Mouse (Mus musculus) adrenal gland, postnatal 25 days (tissue): ENCODE results near the gene Cd79b. TPM values are rescaled to one million over a fixed set of nuclear protein-coding genes. Genes with fewer than 3 reads are reported as not detected.

Source experiments
- DNase-seq: peaks from one replicate; pipeline ENCODE4 v3.0.0; 2021; ENCODE audit warnings: mixed read lengths
- total RNA-seq: library from RNA; stranded (reverse); gene quantifications from 2 replicates; pipeline ENCODE4 v1.2.3, GENCODE M21; 2021

Cd79b gene
- total RNA-seq, 1 experiment from 2014 or later: 1.4 TPM

DNA sequence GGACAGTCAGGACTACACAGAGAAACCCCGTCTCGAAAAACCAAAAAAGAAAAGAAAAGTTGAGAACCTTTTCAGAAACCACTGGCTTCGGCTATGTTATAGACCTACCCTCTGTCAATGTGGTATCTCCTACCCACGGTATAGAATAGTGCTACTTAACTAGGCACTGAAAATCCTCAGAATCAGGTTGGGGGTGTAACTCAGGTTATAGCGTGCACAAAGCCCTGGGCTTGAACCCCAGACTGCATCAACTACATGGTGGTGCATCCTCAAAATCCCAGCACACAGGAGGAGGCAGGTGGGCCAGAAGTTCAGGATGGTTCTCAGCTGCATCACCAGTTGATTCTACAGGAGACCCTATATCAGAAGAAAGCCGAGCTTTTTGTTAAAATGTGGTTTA is 40.8 kb downstream of the Cd79b start:
- DNase-seq: no peak

DNA sequence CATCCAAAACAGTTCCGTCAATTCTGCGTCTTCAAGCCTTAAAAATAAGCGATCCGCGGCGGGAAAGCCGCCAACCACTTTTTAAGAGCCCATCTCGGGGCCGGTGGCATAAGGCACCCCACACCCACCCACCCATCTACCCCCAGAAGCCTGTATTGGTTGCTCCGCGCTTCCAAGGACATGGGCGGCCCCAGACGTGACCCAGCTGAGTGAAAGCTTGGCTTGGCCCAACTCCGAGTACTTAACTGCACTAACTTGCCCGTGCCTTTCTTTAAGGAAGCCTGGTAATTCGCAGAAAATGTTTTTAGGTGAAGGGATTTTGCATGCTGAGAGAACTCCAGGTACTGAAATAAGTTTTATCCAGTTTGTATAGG is 41.3 kb downstream of the Cd79b start:
- no peak for DNase-seq

DNA sequence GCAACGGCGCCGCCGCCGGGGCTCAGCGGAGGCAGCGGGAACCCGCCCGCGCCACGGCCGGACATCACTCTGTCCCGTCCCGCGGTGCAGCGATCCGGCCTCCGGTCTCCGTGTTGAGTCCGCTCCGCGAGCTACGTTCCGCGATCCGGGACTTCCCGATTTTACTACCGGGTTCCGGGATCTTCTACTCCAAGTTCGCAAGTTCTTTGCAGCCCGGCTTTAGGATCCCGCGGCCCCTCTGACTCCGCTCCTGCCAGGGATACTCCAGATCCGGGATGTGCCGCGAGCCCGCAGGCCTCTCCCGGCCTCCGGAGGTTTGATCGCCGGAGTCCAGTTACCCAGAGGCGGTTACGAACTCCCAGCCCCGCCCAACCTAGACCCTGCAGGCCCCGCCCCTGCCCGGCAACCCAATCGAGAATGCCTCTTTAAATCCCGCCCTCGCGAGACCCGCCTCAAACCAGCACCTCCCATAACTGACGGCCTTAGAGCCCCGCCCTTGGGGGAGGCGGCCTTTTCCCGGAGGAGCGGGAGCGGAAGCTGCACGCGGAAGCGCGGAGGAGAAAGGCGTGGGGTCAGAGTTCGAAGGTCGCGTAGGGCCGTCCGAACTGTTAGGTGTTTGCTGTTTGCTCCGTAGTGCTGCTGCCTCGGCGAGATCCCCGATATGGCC is 41.8 kb downstream of the Cd79b start, which contains the start of gene Smarcd2:
Smarcd2 (minus strand) TSS at position 329 of the 667 bp plus-strand sequence.
- DNase-seq: peak; percentile 99

DNA sequence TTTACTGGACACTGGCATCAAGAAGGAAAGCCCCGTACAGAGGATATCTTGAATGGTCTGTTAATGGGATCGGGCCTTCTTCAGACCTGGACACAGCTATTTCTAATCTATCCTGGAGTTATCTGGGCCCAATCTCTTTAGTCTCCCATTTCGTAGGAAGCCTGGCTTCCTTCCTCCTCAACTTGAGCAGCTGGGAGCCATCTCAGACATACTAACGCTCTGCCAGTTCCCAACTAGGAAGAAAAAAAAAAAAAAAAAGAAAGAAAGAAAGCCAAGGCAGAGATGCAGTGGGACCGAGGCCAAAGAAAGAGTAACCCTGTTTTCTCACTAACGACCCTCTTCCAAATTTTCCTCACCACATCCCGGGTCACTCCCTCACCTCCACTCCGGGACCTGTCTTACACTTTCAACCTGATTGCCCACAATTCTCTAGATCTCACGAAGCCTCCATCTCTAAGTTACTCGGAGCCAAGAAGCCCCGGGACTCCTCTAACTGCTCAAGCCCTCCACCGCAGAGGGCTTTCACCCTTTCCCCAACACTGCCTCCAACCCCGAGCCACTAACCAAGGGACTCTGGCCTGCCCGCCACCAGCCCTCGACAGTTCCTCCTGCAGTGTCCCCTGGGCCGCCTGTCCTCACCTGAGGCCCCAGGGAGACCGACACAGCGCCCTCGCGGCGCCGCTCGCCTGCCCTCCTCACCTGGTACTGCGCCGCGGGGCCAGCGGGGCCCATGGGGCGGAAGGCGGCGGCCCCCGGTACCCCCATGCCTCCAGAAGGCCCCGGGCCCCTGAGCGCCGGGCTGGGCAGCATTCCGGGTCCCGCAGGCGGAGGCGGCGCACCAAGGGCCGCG is 42.5 kb downstream of the Cd79b start:
- peak; percentile 53 for DNase-seq

DNA sequence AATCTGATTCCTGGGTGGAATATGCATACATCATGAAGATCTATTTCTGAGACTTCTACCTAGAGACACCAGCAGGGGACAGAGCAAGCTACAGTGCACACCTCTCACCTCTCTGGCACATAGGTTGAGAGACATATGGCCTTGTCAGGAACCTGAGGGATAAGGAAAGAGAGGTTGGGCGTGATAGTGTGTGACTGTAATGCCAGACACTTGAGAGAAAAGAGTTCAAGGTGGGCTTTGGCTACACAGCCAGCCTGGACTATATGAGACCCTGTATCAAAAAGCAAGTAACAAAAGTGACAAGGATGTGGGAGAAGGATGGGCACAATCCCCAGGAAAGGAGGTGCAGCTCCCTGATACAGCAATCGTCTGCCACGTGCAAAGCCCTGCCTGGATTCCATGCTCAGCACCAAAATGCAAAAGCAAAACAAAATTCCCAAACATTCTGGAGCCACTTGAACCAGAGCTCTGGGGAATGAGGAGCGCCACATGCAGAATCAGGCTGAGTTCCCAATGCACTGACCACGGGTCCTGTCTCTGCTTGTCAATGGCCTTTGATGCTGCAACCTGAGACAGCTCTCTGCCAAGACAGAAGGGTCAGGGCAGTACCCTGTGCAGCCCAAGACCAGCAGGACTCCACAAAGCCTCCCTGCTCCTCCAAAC is 43.3 kb downstream of the Cd79b start:
- DNase-seq: no peak

DNA sequence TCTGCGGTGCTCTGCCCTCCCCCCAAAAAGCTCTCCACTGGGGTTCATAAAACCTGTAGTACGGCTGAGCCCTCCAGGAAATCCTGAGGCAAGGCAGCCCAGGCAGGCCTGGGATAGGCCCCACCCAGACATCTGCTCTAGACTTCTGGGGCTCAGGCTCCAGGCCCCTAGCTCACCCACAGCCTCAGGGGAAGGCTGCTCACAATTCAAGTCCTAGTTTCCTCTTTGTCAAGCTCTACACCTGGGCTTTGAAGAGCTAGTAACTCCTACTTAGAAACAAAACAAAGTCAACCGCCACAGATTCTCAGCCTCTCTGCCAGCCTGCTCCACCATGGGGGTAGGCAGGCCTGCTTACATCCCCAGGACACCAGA is 45.5 kb downstream of the Cd79b start:
- DNase-seq: no peak

DNA sequence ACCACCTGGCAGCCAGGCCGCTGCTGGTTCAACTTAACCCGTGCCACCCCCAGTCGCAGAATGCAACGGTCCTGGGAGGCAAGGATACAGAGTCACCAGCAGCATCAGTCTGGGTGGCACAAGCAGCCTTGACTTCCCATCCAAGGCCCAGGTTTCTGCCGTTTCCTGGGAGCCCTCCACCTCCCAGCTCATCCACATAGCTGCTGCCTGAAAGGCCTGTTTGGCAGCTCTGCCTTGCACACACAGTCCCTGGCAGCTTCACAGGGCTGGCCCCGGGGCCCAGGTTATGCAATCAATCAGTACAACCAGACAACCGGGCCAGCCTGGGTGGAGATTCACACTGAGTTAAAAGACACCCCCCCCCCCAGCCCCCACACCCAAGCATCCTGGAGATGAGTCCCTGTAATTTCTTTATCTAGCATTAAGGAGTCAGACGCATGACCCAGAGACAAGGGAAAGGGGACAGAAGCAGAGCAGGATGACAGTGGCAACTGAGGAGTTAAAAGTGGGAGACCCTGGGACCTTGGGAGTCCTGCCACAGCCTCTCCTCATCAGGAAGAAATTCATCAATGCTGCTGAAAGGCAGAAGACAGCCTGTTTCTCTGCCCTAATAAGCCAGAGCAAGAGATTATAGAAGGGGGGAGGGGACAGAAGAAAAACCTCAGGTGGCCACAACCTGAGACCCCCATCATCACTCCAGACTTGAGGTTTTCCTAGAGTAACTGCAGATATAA is 46.1 kb downstream of the Cd79b start:
- DNase-seq: peak; percentile 82

DNA sequence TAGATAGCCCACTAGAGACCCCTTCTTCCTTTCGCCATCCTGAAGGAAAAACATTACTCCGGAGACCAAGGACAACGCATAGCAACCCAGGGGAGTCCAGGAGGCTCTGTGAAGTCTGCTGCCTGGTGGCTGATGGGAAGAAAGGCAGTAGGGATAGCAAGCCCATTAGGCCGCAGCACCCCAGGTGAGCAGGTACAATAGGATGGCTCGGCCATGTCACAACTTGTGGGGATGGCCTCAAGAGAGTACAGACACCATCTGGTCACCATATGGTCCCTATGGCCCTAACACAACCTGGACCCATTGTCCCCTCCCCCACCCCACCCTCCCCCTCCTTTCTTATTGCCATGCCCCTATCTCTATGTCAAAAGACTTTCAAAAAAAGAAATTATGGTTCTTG is 46.7 kb downstream of the Cd79b start:
- DNase-seq: no peak

DNA sequence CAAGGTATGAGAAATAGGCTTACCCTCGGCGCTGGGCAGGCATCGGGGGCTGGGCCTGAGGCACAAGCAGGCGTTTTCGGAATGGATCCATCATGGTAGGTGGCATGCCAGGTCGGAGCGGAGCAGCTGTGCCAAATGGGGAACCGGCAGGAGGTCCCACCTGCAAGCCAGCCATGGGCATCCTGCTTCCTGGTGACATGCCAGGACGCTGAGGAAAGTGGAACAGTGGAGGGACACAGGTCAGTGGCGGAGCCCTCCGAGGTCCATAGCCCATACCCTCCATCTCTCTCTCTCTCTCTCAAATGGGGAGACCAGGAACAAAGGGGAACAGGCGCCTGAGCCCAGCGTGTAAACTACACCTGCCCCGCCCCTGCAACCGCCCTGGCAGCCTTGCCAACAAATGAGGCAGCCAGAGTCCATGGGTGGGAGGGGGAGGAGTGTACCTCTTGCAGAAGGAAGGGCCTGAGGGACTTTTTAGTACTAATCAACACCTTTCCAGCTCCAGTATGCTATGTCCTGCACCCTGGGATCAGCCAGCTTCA is 47.2 kb downstream of the Cd79b start:
- DNase-seq: peak; percentile 72

DNA sequence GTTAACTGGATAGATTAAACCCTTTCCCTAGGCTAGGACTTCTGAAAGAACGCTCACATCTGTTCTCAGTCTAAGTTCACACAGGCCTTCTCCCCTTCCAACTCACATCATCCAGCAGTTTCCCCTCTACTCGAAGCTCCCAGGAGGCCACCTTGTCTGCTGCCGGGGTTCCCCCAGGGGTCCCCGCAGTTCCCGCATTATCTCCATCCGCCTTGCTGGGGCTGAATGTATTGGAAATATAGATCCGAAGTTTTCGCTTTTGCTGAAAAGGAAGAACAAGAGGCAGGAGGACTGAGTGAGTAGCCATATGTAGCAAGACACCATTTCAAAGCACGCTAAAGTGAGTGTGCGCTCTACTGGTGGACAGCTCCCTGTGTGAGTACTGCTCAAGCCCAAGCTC is 48.1 kb downstream of the Cd79b start:
- DNase-seq: no peak

DNA sequence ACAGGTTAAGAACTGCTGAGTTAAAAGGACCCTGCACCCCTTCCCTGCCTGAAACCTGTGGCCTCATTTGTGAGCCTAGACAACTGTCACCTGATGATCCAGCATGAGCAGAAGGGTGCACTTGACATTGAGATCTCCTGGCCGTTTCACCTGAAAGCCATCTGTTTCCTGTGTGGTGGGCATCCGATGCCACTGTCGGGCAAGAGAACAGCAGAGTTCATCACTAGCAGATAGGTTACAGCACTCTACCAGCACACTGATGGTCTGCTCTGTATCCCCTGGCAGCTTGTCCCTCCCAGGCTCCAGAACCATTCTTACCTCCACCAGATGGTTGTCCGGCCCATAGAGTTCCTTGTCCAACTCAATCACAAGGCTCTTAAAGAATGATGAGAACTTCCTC is 49.0 kb downstream of the Cd79b start:
- DNase-seq: no peak

DNA sequence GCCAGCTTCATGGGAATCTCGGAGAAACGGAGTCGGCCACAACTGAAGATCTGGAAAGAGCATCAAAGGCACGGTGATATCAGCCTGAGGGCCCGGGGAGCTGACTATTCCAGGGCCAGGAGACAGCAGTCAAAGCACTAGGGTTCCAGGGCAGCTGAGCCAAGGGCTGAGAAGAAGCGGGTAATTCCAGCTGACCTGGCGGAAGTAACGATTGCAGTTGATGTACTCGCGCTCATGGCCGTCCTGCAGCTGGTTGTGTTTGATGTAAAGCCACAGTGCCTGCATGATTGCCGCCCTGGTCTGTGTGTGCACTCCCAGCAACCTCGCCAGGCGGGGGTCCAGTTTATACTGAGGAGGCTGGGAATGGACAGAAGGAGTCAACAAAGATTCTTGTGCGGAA is 49.6 kb downstream of the Cd79b start:
- no peak for DNase-seq

DNA sequence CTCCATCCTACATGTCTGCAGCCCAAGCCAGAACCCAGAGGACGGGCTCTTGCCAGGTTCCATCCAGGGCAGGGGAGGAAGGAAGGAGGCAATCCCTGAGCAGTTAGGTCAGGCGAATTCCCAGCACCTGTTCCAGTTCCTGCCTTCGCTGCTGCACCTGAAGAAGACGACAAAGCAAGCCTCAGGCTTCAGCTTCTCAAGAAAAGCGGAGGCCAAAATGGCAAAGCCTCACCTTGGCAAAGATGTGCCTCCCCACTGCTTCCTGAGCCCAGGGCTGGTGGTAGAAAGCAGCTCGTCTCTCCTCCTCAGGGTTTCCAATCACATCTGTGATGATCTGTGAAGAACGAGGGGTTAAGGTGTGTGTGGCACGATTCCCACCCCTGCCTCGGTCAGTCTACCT is 50.6 kb downstream of the Cd79b start:
- DNase-seq: no peak

Other genes with a start within 250 kb of the Cd79b start
- gene Taco1, start 248.7 kb downstream of the Cd79b start, total RNA-seq: 28.5 and 36.0 TPM in 2 replicates
- 35.2 and 50.6 TPM in 2 replicates for gene Map3k3, start 230.1 kb downstream of the Cd79b start, total RNA-seq
- gene Gm10840, start 153.9 kb downstream of the Cd79b start, total RNA-seq: not detected in 2 replicates
- gene Limd2, start 153.9 kb downstream of the Cd79b start, total RNA-seq: 10.6 and 16.4 TPM in 2 replicates
- 9.8 and 19.1 TPM in 2 replicates for gene Strada, start 112.6 kb downstream of the Cd79b start, total RNA-seq
- 122 and 172 TPM in 2 replicates for gene Ccdc47, start 98.4 kb downstream of the Cd79b start, total RNA-seq
- gene Ddx42, start 97.8 kb downstream of the Cd79b start, total RNA-seq: 57.1 and 64.5 TPM in 2 replicates
- 52.5 and 72.1 TPM in 2 replicates for gene Ftsj3, start 58.7 kb downstream of the Cd79b start, total RNA-seq
- 150 and 151 TPM in 2 replicates for gene Psmc5, start 58.6 kb downstream of the Cd79b start, total RNA-seq
- gene Smarcd2, start 41.8 kb downstream of the Cd79b start, total RNA-seq: 89.6 and 114 TPM in 2 replicates
- gene Tcam1, start 38.1 kb downstream of the Cd79b start, total RNA-seq: 0.36 TPM in 1 of 2 replicates, not detected in the other
- not detected in 2 replicates for gene Gh, start 12.9 kb downstream of the Cd79b start, total RNA-seq
- 0.03 TPM in 1 of 2 replicates, not detected in the other for gene Scn4a, start 38.5 kb upstream of the Cd79b start, total RNA-seq
- not detected in 2 replicates for gene Prr29, start 50.7 kb upstream of the Cd79b start, total RNA-seq
- 16.4 and 17.6 TPM in 2 replicates for gene Icam2, start 73.3 kb upstream of the Cd79b start, total RNA-seq
- gene Ern1, start 173.1 kb upstream of the Cd79b start, total RNA-seq: 107 and 122 TPM in 2 replicates